Mouse (Mus musculus): ENCODE data around the gene Cacnb1. TPM values are rescaled to one million over a fixed set of nuclear protein-coding genes. Genes with fewer than 3 reads are reported as not detected.
A peak's percentile ranks its signal among the peaks of the same experiment; 100 is the strongest.

Gene Cacnb1
- polyA plus RNA-seq, 1 experiment from 2014 or later, result 5.8 TPM

DNA sequence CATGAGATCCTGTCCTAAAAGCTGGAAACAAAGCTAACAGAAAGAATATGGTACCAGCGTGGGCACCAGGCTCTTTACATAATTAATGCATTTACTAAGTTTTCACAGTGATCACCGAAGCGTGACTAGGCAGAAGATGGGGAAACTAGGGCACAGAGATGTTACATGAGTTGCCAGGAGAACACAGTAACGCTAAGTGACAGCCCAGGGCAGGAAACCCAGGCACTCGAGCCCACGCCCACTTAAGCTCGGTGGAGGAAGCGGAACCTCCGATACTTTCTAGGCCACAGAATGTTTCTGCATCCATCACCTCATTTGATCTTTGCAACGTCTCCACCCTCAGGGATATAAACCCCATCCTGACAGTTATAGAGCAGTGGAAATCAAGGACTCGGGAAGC, 14.7 kb downstream of the Cacnb1 start:
- Histone ChIP-seq H3K4me2 (no peak overlapping the region), H3K36me3 (no peaks in the 10 kb centered on the region; the same call in 1 of the 2 replicates), H3K27ac (no peak overlapping the region), H3K4me1 (replicated peaks) (peaks cover 20% of the 10 kb centered on the region), H3K9me3 (replicated peaks) (no peaks in the 10 kb centered on the region), H3K4me3 (no peak overlapping the region), H3K27me3 (peaks cover 6% of the 10 kb centered on the region), H3K9ac (no peak overlapping the region)
- WGBS, result 77% methylated on average over 11 of the region's 11 CpGs
- ATAC-seq (replicated peaks; ENCODE audit: insufficient number of reproducible peaks, insufficient read depth, low FRiP score, low read depth), result no peak

DNA sequence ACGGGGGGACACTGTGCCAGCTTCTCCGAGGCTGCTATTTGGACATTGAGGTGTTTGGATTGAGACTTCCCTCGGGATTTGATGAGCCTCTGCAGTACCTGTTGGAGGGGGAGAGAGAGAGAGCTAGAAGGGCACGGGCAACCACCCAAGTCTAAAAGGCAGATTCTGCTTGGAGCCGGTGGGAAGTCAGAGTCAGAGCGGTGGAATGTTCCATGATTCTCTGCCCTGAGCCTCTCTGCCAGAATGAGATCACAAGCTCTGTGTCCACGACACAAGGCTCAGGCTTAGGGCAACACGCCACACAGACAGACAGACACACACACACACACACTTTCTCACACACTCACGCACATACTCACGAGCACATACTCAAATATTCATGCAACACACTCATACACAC, 17.1 kb downstream of the Cacnb1 start:
- 59% methylated on average over 10 of the region's 10 CpGs for WGBS
- Histone ChIP-seq H3K9me3 (replicated peaks) (no peaks in the 10 kb centered on the region), H3K4me1 (replicated peaks) (peaks cover 31% of the 10 kb centered on the region), H3K27me3 (peaks cover 18% of the 10 kb centered on the region), H3K4me3 (no peak overlapping the region), H3K27ac (peak overlapping the region; percentile 25; the same call in 1 of the 2 replicates), H3K36me3 (no peaks in the 10 kb centered on the region; the same call in 1 of the 2 replicates), H3K4me2 (no peak overlapping the region), H3K9ac (no peak overlapping the region)
- ATAC-seq (replicated peaks; ENCODE audit: insufficient number of reproducible peaks, insufficient read depth, low FRiP score, low read depth), result 0 out of 2 replicates have a peak, but pooled peaks have one; percentile 28

DNA sequence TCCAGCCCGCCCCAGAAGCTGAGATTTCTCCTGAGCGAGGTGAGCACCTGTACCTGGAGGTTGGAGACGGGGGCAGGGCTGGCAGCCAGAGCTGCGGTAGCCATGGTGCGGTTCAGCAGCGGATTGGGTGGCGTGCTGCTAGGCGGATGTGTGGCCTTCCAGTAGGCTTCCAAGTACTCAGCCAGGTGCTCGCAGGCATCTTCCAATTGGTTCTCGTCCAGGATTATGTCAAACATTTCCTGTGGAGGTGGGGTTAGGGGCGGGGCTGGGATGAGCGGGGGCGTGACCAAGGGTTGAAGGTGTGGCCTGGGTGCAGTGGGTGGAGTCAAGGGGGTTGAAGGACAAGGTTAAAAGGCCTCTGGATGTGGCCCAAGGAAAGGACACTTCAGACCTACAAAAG, 17.8 kb downstream of the Cacnb1 start:
- Histone ChIP-seq H3K27me3 (peaks cover 25% of the 10 kb centered on the region), H3K9me3 (replicated peaks) (no peaks in the 10 kb centered on the region), H3K9ac (no peak overlapping the region), H3K4me3 (no peak overlapping the region), H3K4me1 (replicated peaks) (peaks cover 31% of the 10 kb centered on the region), H3K4me2 (no peak overlapping the region), H3K27ac (no peak overlapping the region), H3K36me3 (no peaks in the 10 kb centered on the region; the same call in 1 of the 2 replicates)
- no peak for ATAC-seq (replicated peaks; ENCODE audit: insufficient number of reproducible peaks, insufficient read depth, low FRiP score, low read depth)
- 63% methylated on average over 13 of the region's 13 CpGs for WGBS

DNA sequence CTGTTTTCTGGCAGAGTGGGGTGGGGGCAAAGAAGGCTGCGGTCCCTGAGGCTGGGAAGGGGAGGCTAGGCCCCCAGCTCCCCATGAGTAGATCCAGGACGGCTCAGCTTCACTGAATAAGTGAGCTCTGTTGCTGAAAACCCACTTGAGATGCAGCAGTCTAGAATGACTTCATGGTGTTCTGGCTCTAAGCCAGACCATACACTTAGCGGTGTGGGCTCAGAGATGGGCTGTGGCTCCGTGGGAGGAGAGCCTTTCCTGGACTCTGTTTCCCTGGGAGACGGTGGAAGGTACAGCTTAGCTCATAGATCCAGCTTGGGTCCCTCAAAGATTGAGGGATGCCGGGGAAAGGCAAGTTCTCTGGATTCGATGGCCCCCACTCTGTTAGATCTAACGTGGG, 18.7 kb downstream of the Cacnb1 start:
- peaks cover 34% of the 10 kb centered on the region for H3K27me3 ChIP-seq
- WGBS, result 45% methylated on average over 8 of the region's 8 CpGs

DNA sequence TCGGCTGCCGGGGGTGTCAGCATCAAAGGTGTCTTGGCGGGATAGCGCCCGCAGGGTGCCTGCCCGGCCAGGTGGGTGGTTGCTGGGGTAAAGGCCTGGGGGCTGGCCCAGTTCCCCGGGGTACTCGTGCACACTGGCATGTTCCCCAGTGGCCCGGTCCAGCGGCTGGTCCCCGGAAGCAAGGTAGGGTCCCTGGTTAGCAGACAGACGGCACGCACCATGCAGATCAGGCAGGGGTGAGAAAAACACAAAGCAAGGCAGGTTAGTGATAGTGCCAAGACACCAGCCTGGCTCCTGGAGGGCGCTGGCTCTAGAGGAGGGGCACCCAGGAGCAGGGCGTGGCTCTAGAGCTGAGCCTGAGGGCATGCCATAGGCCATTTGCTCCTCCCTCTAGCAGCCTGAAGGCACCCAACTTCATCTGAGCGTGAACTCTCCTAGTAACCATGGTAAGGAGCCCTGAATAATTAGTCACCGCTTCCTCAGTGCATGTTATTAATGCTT, 19.6 kb downstream of the Cacnb1 start:
- Histone ChIP-seq H3K27me3 (peaks cover 41% of the 10 kb centered on the region), H3K4me2 (peak overlapping the region; percentile 61), H3K27ac (no peak overlapping the region), H3K9me3 (replicated peaks) (no peaks in the 10 kb centered on the region), H3K4me1 (replicated peaks) (peaks cover 31% of the 10 kb centered on the region), H3K9ac (0 out of 2 replicates have a peak overlapping the region, but pooled peaks have one; percentile 20), H3K36me3 (no peaks in the 10 kb centered on the region; the same call in 1 of the 2 replicates), H3K4me3 (peak overlapping the region; percentile 27)
- no peak for ATAC-seq (replicated peaks; ENCODE audit: insufficient number of reproducible peaks, insufficient read depth, low FRiP score, low read depth)
- WGBS, result 36% methylated on average over 17 of the region's 17 CpGs

More for the DNA sequence above, 18.7 kb downstream of the Cacnb1 start:
- H3K4me3 ChIP-seq, result no peak overlapping the region
- no peak overlapping the region for H3K9ac ChIP-seq
- peaks cover 31% of the 10 kb centered on the region for H3K4me1 ChIP-seq (replicated peaks)
- H3K4me2 ChIP-seq, result no peak overlapping the region
- no peaks in the 10 kb centered on the region; the same call in 1 of the 2 replicates for H3K36me3 ChIP-seq
- no peak overlapping the region for H3K27ac ChIP-seq
- no peak for ATAC-seq (replicated peaks; ENCODE audit: insufficient number of reproducible peaks, insufficient read depth, low FRiP score, low read depth)
- H3K9me3 ChIP-seq (replicated peaks), result no peaks in the 10 kb centered on the region

DNA sequence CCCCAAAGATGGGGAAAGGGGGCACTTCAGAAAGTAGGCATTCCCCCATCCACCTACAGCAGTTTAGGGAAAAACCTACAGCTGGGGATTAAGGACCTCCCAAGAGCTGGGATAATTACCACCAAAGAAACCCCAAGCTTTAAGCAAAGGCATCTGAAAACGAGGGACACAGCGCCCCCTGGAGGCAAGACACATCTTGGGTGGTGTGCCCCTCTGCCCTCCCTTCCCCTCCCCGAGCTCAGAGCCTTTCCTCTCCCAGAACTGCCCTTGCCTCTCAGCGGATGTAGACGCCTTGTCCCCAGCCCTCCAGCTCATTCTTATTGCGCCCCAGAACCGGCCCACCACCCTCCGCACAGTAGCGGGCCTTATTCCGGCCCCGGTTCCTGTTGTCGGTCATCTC, 20.2 kb downstream of the Cacnb1 start:
- Histone ChIP-seq H3K36me3 (no peaks in the 10 kb centered on the region; the same call in 1 of the 2 replicates), H3K4me3 (peak overlapping the region; percentile 27), H3K27me3 (peaks cover 44% of the 10 kb centered on the region), H3K27ac (no peak overlapping the region), H3K9ac (0 out of 2 replicates have a peak overlapping the region, but pooled peaks have one; percentile 20), H3K4me1 (replicated peaks) (peaks cover 31% of the 10 kb centered on the region), H3K9me3 (replicated peaks) (no peaks in the 10 kb centered on the region), H3K4me2 (peak overlapping the region; percentile 61)
- WGBS, result 21% methylated on average over 12 of the region's 12 CpGs
- no peak for ATAC-seq (replicated peaks; ENCODE audit: insufficient number of reproducible peaks, insufficient read depth, low FRiP score, low read depth)

DNA sequence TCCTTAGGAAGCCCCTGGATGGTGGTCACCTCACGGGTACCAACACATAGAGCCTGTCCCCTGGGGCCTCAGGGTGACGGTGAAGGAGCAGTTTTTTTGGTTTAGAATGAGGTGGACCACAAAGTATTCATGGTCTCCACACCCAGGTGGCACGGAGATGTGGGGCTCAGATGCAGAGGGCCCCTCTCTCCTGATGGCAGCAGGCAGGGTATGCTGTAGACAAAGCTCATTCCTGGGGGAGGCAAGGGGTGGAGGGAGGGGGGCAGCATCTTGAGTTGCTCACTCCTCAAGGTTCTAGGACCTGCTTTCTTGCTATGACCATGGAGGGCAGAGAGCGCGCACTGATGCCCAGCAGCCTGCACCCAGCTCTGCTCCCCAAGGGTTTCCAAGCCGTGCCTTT, 20.8 kb downstream of the Cacnb1 start:
- H3K9ac ChIP-seq, result no peak overlapping the region
- peaks cover 44% of the 10 kb centered on the region for H3K27me3 ChIP-seq
- no peak overlapping the region for H3K27ac ChIP-seq

DNA sequence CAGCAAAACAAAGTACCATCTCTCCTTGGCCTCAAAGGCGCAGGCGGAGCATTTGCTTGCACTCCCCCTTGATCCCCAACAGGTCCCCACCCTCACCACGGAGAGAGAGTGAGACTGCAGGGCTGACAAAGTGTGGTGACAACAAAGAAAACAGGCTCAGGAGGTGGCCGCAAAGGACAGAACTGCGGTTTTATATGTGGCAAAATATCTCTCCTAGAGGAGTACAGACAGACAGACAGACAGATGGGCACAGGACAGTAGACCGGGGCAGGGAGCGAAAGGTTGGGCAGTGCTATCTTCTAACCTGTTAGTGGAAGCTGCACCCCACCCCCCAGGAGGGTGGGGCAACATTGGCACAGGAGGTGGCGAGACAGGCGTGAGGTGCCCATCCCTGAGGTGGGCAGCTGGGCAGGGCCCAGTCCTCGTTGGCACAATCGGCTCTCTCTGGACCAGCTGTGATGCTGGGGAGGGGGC, 21.4 kb downstream of the Cacnb1 start:
- H3K4me1 ChIP-seq (replicated peaks), result peaks cover 31% of the 10 kb centered on the region
- H3K36me3 ChIP-seq, result no peaks in the 10 kb centered on the region; the same call in 1 of the 2 replicates
- H3K4me2 ChIP-seq, result no peak overlapping the region
- no peak overlapping the region for H3K27ac ChIP-seq
- 32% methylated on average over 11 of the region's 11 CpGs for WGBS
- peaks cover 44% of the 10 kb centered on the region for H3K27me3 ChIP-seq
- no peak for ATAC-seq (replicated peaks; ENCODE audit: insufficient number of reproducible peaks, insufficient read depth, low FRiP score, low read depth)
- no peaks in the 10 kb centered on the region for H3K9me3 ChIP-seq (replicated peaks)
- no peak overlapping the region for H3K4me3 ChIP-seq
- H3K9ac ChIP-seq, result no peak overlapping the region

More for the DNA sequence above, 20.8 kb downstream of the Cacnb1 start:
- ATAC-seq (replicated peaks; ENCODE audit: insufficient number of reproducible peaks, insufficient read depth, low FRiP score, low read depth), result no peak
- Histone ChIP-seq H3K36me3 (no peaks in the 10 kb centered on the region; the same call in 1 of the 2 replicates), H3K4me1 (replicated peaks) (peaks cover 31% of the 10 kb centered on the region), H3K4me3 (peak overlapping the region; percentile 27; the same call in 1 of the 2 replicates), H3K4me2 (peak overlapping the region; percentile 61), H3K9me3 (replicated peaks) (no peaks in the 10 kb centered on the region)
- WGBS, result 57% methylated on average over 6 of the region's 6 CpGs

DNA sequence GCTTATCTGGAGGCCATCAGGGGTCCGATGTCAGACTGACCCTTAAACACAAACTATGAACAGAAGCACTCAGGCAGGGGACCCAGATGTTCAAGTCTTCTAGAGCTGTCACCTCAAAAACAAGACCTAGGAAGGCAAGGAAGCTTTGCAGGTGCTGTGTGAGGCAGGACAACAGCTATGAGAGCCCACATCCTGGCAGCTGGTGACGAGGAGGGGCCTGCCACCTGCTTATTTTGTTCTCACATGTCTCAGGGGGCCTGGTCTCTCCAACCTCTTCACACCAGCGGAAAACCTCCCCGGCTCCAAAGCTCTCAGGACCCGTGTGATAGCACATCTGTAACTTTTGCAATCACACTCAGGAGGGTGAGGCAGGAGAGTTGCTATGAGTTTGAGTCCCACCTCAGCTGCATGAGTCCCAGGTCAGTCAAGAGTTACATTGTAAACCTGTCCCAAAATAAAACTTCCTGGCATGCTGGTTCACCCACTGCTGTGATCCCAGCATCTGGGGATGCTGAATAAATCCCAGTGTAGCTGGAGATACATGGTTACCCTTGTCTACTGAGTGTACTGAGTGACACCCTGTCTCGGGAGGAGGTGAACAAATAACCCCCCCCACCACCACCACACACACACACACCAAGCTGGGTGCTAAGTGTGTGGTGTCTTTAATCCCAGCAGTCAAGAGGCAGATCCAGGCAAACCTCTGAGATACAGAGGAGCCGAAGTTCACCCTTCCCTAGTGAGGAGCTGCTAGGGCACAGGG, 22.3 kb downstream of the Cacnb1 start:
- no peak overlapping the region for H3K4me2 ChIP-seq
- peaks cover 35% of the 10 kb centered on the region for H3K4me1 ChIP-seq (replicated peaks)
- no peaks in the 10 kb centered on the region; the same call in 1 of the 2 replicates for H3K36me3 ChIP-seq
- H3K27ac ChIP-seq, result peak overlapping the region; percentile 20; the same call in 1 of the 2 replicates
- WGBS, result 22% methylated on average over 7 of the region's 7 CpGs
- H3K9ac ChIP-seq, result no peak overlapping the region; the same call in 1 of the 2 replicates
- ATAC-seq (replicated peaks; ENCODE audit: insufficient number of reproducible peaks, insufficient read depth, low FRiP score, low read depth), result no peak
- H3K9me3 ChIP-seq (replicated peaks), result no peaks in the 10 kb centered on the region
- peaks cover 44% of the 10 kb centered on the region for H3K27me3 ChIP-seq
- H3K4me3 ChIP-seq, result no peak overlapping the region

DNA sequence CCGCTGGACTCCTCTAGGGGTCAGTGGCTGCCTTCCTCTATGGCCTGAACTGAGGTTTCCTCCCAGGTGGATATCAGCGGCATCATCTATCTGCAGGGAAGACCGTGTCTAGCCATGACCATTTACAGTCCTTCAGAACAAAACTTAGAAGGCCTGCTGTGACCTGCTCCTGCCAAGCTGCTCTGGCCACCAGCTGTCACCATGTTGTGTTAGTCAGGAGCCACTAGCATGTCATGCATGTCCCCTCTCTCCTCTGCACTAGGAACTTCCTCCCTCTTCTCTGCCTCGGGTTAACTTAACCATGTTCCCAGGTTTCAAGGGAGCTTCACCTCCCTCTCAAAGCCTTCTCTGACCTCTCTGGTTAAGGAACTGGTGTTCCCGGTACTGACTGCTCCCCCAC, 23.1 kb downstream of the Cacnb1 start:
- Histone ChIP-seq H3K9me3 (replicated peaks) (no peaks in the 10 kb centered on the region), H3K9ac (no peak overlapping the region), H3K4me2 (no peak overlapping the region), H3K27me3 (peaks cover 44% of the 10 kb centered on the region), H3K27ac (no peak overlapping the region; the same call in 1 of the 2 replicates), H3K36me3 (no peaks in the 10 kb centered on the region; the same call in 1 of the 2 replicates), H3K4me3 (no peak overlapping the region), H3K4me1 (replicated peaks) (peaks cover 36% of the 10 kb centered on the region)
- 40% methylated on average over 5 of the region's 5 CpGs for WGBS
- no peak for ATAC-seq (replicated peaks; ENCODE audit: insufficient number of reproducible peaks, insufficient read depth, low FRiP score, low read depth)

DNA sequence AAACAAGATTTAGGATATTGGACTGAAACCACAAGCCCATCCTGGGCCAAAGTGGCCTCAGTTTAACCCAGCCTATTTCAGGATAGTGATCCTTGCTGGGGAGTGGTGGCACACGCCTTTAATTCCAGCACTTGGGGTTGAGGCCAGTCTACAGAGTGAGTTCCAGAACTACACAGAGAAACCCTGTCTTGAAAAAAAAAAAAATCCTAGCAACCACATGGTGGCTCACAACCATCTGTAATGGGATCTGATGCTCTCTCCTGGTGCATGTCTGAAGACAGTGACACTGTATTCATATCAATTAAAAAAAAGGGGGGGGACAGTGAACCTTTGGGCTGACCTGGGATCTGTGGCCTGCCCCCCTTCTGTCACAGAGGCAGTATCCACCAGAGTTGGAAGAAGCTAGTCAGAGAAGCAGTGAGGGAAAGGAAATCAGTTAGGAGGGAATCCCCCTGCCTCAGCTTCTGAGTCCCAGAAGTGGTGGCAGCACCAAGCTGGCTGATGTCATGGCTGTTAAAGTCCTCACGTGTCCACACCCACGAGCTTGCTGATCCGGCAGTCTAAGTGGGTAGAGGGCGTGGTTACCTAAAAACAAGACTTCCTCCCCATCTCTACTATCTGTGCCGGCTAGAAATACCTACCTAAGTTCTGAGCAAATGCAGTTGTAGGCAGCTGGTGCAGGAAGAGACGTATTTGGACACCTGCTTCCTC, 23.8 kb downstream of the Cacnb1 start:
- H3K36me3 ChIP-seq, result no peaks in the 10 kb centered on the region
- H3K4me2 ChIP-seq, result no peak overlapping the region
- ATAC-seq (replicated peaks; ENCODE audit: insufficient number of reproducible peaks, insufficient read depth, low FRiP score, low read depth), result no peak
- H3K27me3 ChIP-seq, result peaks cover 44% of the 10 kb centered on the region
- peaks cover 39% of the 10 kb centered on the region for H3K4me1 ChIP-seq (replicated peaks)
- WGBS, result 47% methylated on average over 7 of the region's 7 CpGs
- H3K9ac ChIP-seq, result no peak overlapping the region
- no peak overlapping the region for H3K4me3 ChIP-seq
- H3K27ac ChIP-seq, result no peak overlapping the region
- H3K9me3 ChIP-seq (replicated peaks), result no peaks in the 10 kb centered on the region
